Mouse (Mus musculus): Measurements from ENCODE around the gene Alox5ap. TPM values are rescaled to one million over a fixed set of nuclear protein-coding genes. Genes with fewer than 3 reads are reported as not detected.

Alox5ap gene
- polyA plus RNA-seq, 1 experiment = 67.4 TPM

GRCm38 (mm10) chr5:149321909-149322841 is 57.6 kb downstream of the Alox5ap start:
- DNase-seq (ENCODE audit: low read depth in 1 of 2, low spot score in 2 of 2) = no peak
- H3K4me3 ChIP-seq (ENCODE audit: extremely low read depth, insufficient read depth, insufficient read length) = no peak overlapping the region
- peaks cover 3% of the 10 kb centered on the region; the same call in 1 of the 2 replicates for H3K4me1 ChIP-seq (ENCODE audit: control insufficient read depth, insufficient read depth, insufficient read length)
- no peaks in the 10 kb centered on the region for H3K36me3 ChIP-seq (ENCODE audit: control insufficient read depth, insufficient read depth, low read length)
- H3K27ac ChIP-seq (ENCODE audit: insufficient read depth, low read length) = no peak overlapping the region
- TF ChIP-seq CTCF (IDR thresholded peaks at IDR 0.05; ENCODE audit: extremely low read depth, insufficient read depth, insufficient read length, insufficient replicate concordance) (no peak), POLR2A (IDR thresholded peaks at IDR 0.05; ENCODE audit: low read depth, low read length) (no peak)
- no peaks in the 10 kb centered on the region for H3K27me3 ChIP-seq (ENCODE audit: control insufficient read depth, insufficient read depth, low read length)
- 86% methylated on average over 15 of the region's 15 CpGs for WGBS

- Histone ChIP-seq H3K27me3 (ENCODE audit: control insufficient read depth, insufficient read depth, low read length) (no peaks in the 10 kb centered on the region), H3K27ac (ENCODE audit: insufficient read depth, low read length) (no peak overlapping the region), H3K36me3 (ENCODE audit: control insufficient read depth, insufficient read depth, low read length) (no peaks in the 10 kb centered on the region), H3K4me3 (ENCODE audit: extremely low read depth, insufficient read depth, insufficient read length) (no peak overlapping the region), H3K4me1 (ENCODE audit: control insufficient read depth, insufficient read depth, insufficient read length) (peaks cover 3% of the 10 kb centered on the region; the same call in 1 of the 2 replicates)
- DNase-seq (ENCODE audit: low read depth in 1 of 2, low spot score in 2 of 2) = no peak
- no peak for TF ChIP-seq POLR2A (IDR thresholded peaks at IDR 0.05; ENCODE audit: low read depth, low read length)
- TF ChIP-seq CTCF (IDR thresholded peaks at IDR 0.05; ENCODE audit: extremely low read depth, insufficient read depth, insufficient read length, insufficient replicate concordance) = no peak
- WGBS = 95% methylated on average over 9 of the region's 9 CpGs
Observed at GRCm38 (mm10) chr5:149322938-149323553, 58.5 kb downstream of the Alox5ap start.

GRCm38 (mm10) chr5:149324739-149325138 is 60.2 kb downstream of the Alox5ap start:
- peak overlapping the region; percentile 20; the same call in 1 of the 2 replicates for H3K4me3 ChIP-seq (ENCODE audit: extremely low read depth, insufficient read depth, insufficient read length)

GRCm38 (mm10) chr5:149329098-149329887 is 64.7 kb downstream of the Alox5ap start:
- no peak for DNase-seq (ENCODE audit: low read depth in 1 of 2, low spot score in 2 of 2)
- 85% methylated on average over 12 of the region's 12 CpGs for WGBS
- no peaks in the 10 kb centered on the region for H3K4me1 ChIP-seq (ENCODE audit: control insufficient read depth, insufficient read depth, insufficient read length)
- H3K27ac ChIP-seq (ENCODE audit: insufficient read depth, low read length) = no peak overlapping the region
- H3K27me3 ChIP-seq (ENCODE audit: control insufficient read depth, insufficient read depth, low read length) = no peaks in the 10 kb centered on the region
- TF ChIP-seq CTCF (IDR thresholded peaks at IDR 0.05; ENCODE audit: extremely low read depth, insufficient read depth, insufficient read length, insufficient replicate concordance) (no peak), POLR2A (IDR thresholded peaks at IDR 0.05; ENCODE audit: low read depth, low read length) (no peak)
- no peak overlapping the region for H3K4me3 ChIP-seq (ENCODE audit: extremely low read depth, insufficient read depth, insufficient read length)
- no peaks in the 10 kb centered on the region for H3K36me3 ChIP-seq (ENCODE audit: control insufficient read depth, insufficient read depth, low read length)

More at GRCm38 (mm10) chr5:149324739-149325138, 60.2 kb downstream of the Alox5ap start:
- Histone ChIP-seq H3K4me1 (ENCODE audit: control insufficient read depth, insufficient read depth, insufficient read length) (peaks cover 3% of the 10 kb centered on the region; the same call in 1 of the 2 replicates), H3K27ac (ENCODE audit: insufficient read depth, low read length) (peak overlapping the region; percentile 31; the same call in 1 of the 2 replicates), H3K27me3 (ENCODE audit: control insufficient read depth, insufficient read depth, low read length) (no peaks in the 10 kb centered on the region), H3K36me3 (ENCODE audit: control insufficient read depth, insufficient read depth, low read length) (no peaks in the 10 kb centered on the region)
- no peak for DNase-seq (ENCODE audit: low read depth in 1 of 2, low spot score in 2 of 2)
- TF ChIP-seq CTCF (IDR thresholded peaks at IDR 0.05; ENCODE audit: extremely low read depth, insufficient read depth, insufficient read length, insufficient replicate concordance) (no peak), POLR2A (IDR thresholded peaks at IDR 0.05; ENCODE audit: low read depth, low read length) (no peak)
- 57% methylated on average over 13 of the region's 13 CpGs for WGBS

GRCm38 (mm10) chr5:149330601-149331000 is 66.0 kb downstream of the Alox5ap start:
- no peak overlapping the region for H3K27ac ChIP-seq (ENCODE audit: insufficient read depth, low read length)
- 4% methylated on average over 1 of the region's 1 CpGs for WGBS

GRCm38 (mm10) chr5:149331407-149332143 is 67.0 kb downstream of the Alox5ap start:
- WGBS = 94% methylated on average over 10 of the region's 10 CpGs
- Histone ChIP-seq H3K27ac (ENCODE audit: insufficient read depth, low read length) (no peak overlapping the region), H3K4me1 (ENCODE audit: control insufficient read depth, insufficient read depth, insufficient read length) (no peaks in the 10 kb centered on the region), H3K4me3 (ENCODE audit: extremely low read depth, insufficient read depth, insufficient read length) (no peak overlapping the region), H3K36me3 (ENCODE audit: control insufficient read depth, insufficient read depth, low read length) (no peaks in the 10 kb centered on the region), H3K27me3 (ENCODE audit: control insufficient read depth, insufficient read depth, low read length) (no peaks in the 10 kb centered on the region)
- no peak for DNase-seq (ENCODE audit: low read depth in 1 of 2, low spot score in 2 of 2)
- TF ChIP-seq POLR2A (IDR thresholded peaks at IDR 0.05; ENCODE audit: low read depth, low read length) (no peak), CTCF (IDR thresholded peaks at IDR 0.05; ENCODE audit: extremely low read depth, insufficient read depth, insufficient read length, insufficient replicate concordance) (no peak)

More at GRCm38 (mm10) chr5:149330601-149331000, 66.0 kb downstream of the Alox5ap start:
- no peaks in the 10 kb centered on the region for H3K27me3 ChIP-seq (ENCODE audit: control insufficient read depth, insufficient read depth, low read length)
- no peaks in the 10 kb centered on the region for H3K36me3 ChIP-seq (ENCODE audit: control insufficient read depth, insufficient read depth, low read length)
- TF ChIP-seq CTCF (IDR thresholded peaks at IDR 0.05; ENCODE audit: extremely low read depth, insufficient read depth, insufficient read length, insufficient replicate concordance) = no peak
- no peak for TF ChIP-seq POLR2A (IDR thresholded peaks at IDR 0.05; ENCODE audit: low read depth, low read length)
- no peak overlapping the region for H3K4me3 ChIP-seq (ENCODE audit: extremely low read depth, insufficient read depth, insufficient read length)
- no peaks in the 10 kb centered on the region for H3K4me1 ChIP-seq (ENCODE audit: control insufficient read depth, insufficient read depth, insufficient read length)
- DNase-seq (ENCODE audit: low read depth in 1 of 2, low spot score in 2 of 2) = no peak

Data from spleen, adult 2 months (tissue).